Mouse (Mus musculus) megakaryocyte, embryonic 14.5 days (primary cell): ENCODE measurements around the gene Zc3h18.

Experiments
- FLI1 ChIP-seq: IDR thresholded peaks from 2 replicates; pipeline ENCODE4 v1.6.1; 2012; ENCODE audit warnings: low read length, inconsistent platforms, mixed read lengths
- GATA1 ChIP-seq: IDR thresholded peaks from 3 replicates; pipeline ENCODE4 v1.6.1; 2012; ENCODE audit warnings: mixed read lengths, low read length, inconsistent platforms, borderline replicate concordance

DNA sequence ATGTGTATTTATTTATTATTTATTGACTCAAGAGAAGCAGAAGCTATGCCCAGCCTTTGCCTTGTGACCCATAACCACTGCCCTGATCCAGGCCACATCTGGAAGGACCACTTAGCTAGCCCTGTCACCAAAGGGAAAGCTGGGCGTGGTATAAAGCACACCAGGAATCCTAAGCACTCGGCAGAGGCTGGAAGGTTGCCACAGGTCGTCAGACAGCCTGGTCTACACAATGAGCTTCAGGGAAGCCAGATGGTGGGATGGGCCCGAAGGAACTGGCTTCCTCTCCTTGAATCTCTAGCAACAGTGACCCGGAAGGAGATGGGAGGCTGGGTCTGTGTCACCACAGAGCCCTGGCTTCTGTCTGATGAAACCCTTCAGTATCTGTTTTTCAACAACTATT is 47.2 kb downstream of the Zc3h18 start:
- TF ChIP-seq GATA1, result no peak
- TF ChIP-seq FLI1, result no peak
